Mouse (Mus musculus) midbrain, embryonic 12.5 days (tissue): ENCODE data around the gene Gsk3a. TPM values are rescaled to one million over a fixed set of nuclear protein-coding genes. Genes with fewer than 3 reads are reported as not detected.
A peak's percentile ranks its signal among the peaks of the same experiment; 100 is the strongest.

Experiments used
- ATAC-seq: fragments of 200-750 bp; cut with Nextera tagmentation; 2 replicates; pipeline ENCODE4 v1.8.0; 2017; ENCODE audit warnings: low read depth, moderate TSS enrichment, moderate library complexity; ENCODE audit not compliant: low FRiP score
- H3K27ac ChIP-seq: fragments of 300-500 bp; sonication (generic); replicated peaks from 2 replicates; pipeline ENCODE4 v1.5.1; 2016; ENCODE audit warnings: mild to moderate bottlenecking
- H3K27me3 ChIP-seq: fragments of 300-500 bp; sonication (generic); 2 replicates; pipeline ENCODE4 v1.6.1; 2016; ENCODE audit warnings: mild to moderate bottlenecking
- H3K36me3 ChIP-seq: fragments of 300-500 bp; sonication (generic); 2 replicates; pipeline ENCODE4 v1.6.1; 2016
- H3K4me1 ChIP-seq: fragments of 300-500 bp; sonication (generic); 2 replicates; pipeline ENCODE4 v1.6.1; 2016
- H3K4me2 ChIP-seq: fragments of 300-500 bp; sonication (generic); replicated peaks from 2 replicates; pipeline ENCODE4 v1.6.1; 2016; ENCODE audit warnings: mild to moderate bottlenecking, moderate library complexity
- H3K4me3 ChIP-seq: fragments of 300-500 bp; sonication (generic); 2 replicates; pipeline ENCODE4 v1.5.1; 2016; ENCODE audit warnings: mild to moderate bottlenecking
- H3K9ac ChIP-seq: fragments of 300-500 bp; sonication (generic); replicated peaks from 2 replicates; pipeline ENCODE4 v1.6.1; 2016; ENCODE audit warnings: mild to moderate bottlenecking, moderate library complexity
- H3K9me3 ChIP-seq: fragments of 300-500 bp; sonication (generic); 2 replicates; pipeline ENCODE4 v1.6.1; 2016; ENCODE audit warnings: mild to moderate bottlenecking
- WGBS: fragments of 180-500 bp; shearing (Covaris S2); methylation state at CpG from one replicate; pipeline ENCODE4 v1.1.7; 2016; 5-methylcytosine and 5-hydroxymethylcytosine counted together
- polyA plus RNA-seq: library from polyadenylated mRNA; unstranded; fragments of >200 nt; fragmentation: Nextera tagmentation; extraction: Ambion mirVana; gene quantifications from 2 replicates; pipeline ENCODE4 v1.2.1, GENCODE M21; 2016

Gene Gsk3a
- polyA plus RNA-seq, 1 experiment from 2014 or later: 17.9 TPM

- no peaks in the 10 kb centered on the region for H3K9me3 ChIP-seq
- 91% methylated on average over 4 of the region's 4 CpGs for WGBS
- no peak overlapping the region for H3K4me2 ChIP-seq
- no peaks in the 10 kb centered on the region for H3K27me3 ChIP-seq
- H3K4me1 ChIP-seq: peaks cover 45% of the 10 kb centered on the region
- 0 out of 2 replicates have a peak overlapping the region, but pooled peaks have one; percentile 7 for H3K9ac ChIP-seq
- peaks cover 26% of the 10 kb centered on the region for H3K36me3 ChIP-seq
- H3K4me3 ChIP-seq: no peak overlapping the region
- H3K27ac ChIP-seq: no peak overlapping the region
- no peak for ATAC-seq
Observed at GRCm38 (mm10) chr7:25243361-25243760, 5.7 kb upstream of the Gsk3a start.

- Histone ChIP-seq H3K27me3 (no peaks in the 10 kb centered on the region), H3K4me2 (no peak overlapping the region), H3K36me3 (peaks cover 26% of the 10 kb centered on the region), H3K4me1 (peaks cover 31% of the 10 kb centered on the region), H3K27ac (0 out of 2 replicates have a peak overlapping the region, but pooled peaks have one; percentile 10), H3K9me3 (no peaks in the 10 kb centered on the region), H3K4me3 (no peak overlapping the region), H3K9ac (no peak overlapping the region)
- no peak for ATAC-seq
- WGBS: 32% methylated on average over 2 of the region's 2 CpGs
Observed at GRCm38 (mm10) chr7:25241062-25241461, 3.4 kb upstream of the Gsk3a start.

GRCm38 (mm10) chr7:25240631-25241030 lies 3.0 kb upstream of the Gsk3a start:
- Histone ChIP-seq H3K4me2 (no peak overlapping the region), H3K27me3 (no peaks in the 10 kb centered on the region), H3K27ac (no peak overlapping the region), H3K4me3 (no peak overlapping the region), H3K9me3 (no peaks in the 10 kb centered on the region), H3K4me1 (peaks cover 31% of the 10 kb centered on the region), H3K9ac (0 out of 2 replicates have a peak overlapping the region, but pooled peaks have one; percentile 6), H3K36me3 (peaks cover 22% of the 10 kb centered on the region)
- ATAC-seq: no peak
- WGBS: 57% methylated on average over 7 of the region's 7 CpGs

- peaks cover 22% of the 10 kb centered on the region for H3K36me3 ChIP-seq
- peaks cover 42% of the 10 kb centered on the region for H3K4me1 ChIP-seq
- H3K27me3 ChIP-seq: no peaks in the 10 kb centered on the region
- peak overlapping the region; percentile 41; the same call in 1 of the 2 replicates for H3K9ac ChIP-seq
- H3K27ac ChIP-seq: peak overlapping the region; percentile 79
- peak; percentile 35 for ATAC-seq
- peak overlapping the region; percentile 74 for H3K4me2 ChIP-seq
- WGBS: 4% methylated on average over 30 of the region's 30 CpGs
- H3K4me3 ChIP-seq: peak overlapping the region; percentile 96
- H3K9me3 ChIP-seq: no peaks in the 10 kb centered on the region
Observed at GRCm38 (mm10) chr7:25238829-25239623, 1.4 kb upstream of the Gsk3a start.

GRCm38 (mm10) chr7:25238015-25238706 lies 510 bp upstream of the Gsk3a start:
- under 1% methylated on average over 23 of the region's 23 CpGs for WGBS

GRCm38 (mm10) chr7:25235526-25235925 lies 2.1 kb downstream of the Gsk3a start:
- ATAC-seq: no peak
- peaks cover 38% of the 10 kb centered on the region for H3K4me1 ChIP-seq
- H3K4me2 ChIP-seq: 0 out of 2 replicates have a peak overlapping the region, but pooled peaks have one; percentile 74
- WGBS: 88% methylated on average over 5 of the region's 5 CpGs
- no peaks in the 10 kb centered on the region for H3K27me3 ChIP-seq
- H3K27ac ChIP-seq: no peak overlapping the region
- H3K9ac ChIP-seq: peak overlapping the region; percentile 99; the same call in 1 of the 2 replicates
- H3K36me3 ChIP-seq: peaks cover 50% of the 10 kb centered on the region
- H3K4me3 ChIP-seq: no peak overlapping the region
- H3K9me3 ChIP-seq: no peaks in the 10 kb centered on the region

More at GRCm38 (mm10) chr7:25238015-25238706, 510 bp upstream of the Gsk3a start:
- Histone ChIP-seq H3K4me1 (peaks cover 42% of the 10 kb centered on the region), H3K9ac (peak overlapping the region; percentile 99), H3K4me2 (peak overlapping the region; percentile 74), H3K27me3 (no peaks in the 10 kb centered on the region), H3K27ac (peak overlapping the region; percentile 79), H3K4me3 (peak overlapping the region; percentile 96), H3K9me3 (no peaks in the 10 kb centered on the region), H3K36me3 (peaks cover 31% of the 10 kb centered on the region)
- ATAC-seq: peak; percentile 91

GRCm38 (mm10) chr7:25233061-25233460 lies 4.6 kb downstream of the Gsk3a start:
- ATAC-seq: no peak
- Histone ChIP-seq H3K9me3 (no peaks in the 10 kb centered on the region), H3K4me3 (no peak overlapping the region), H3K4me1 (peaks cover 25% of the 10 kb centered on the region), H3K27ac (no peak overlapping the region), H3K36me3 (peaks cover 75% of the 10 kb centered on the region), H3K27me3 (no peaks in the 10 kb centered on the region), H3K9ac (no peak overlapping the region), H3K4me2 (no peak overlapping the region)
- 84% methylated on average over 2 of the region's 2 CpGs for WGBS

- Histone ChIP-seq H3K4me1 (peaks cover 25% of the 10 kb centered on the region), H3K36me3 (peaks cover 84% of the 10 kb centered on the region), H3K4me2 (no peak overlapping the region), H3K9ac (no peak overlapping the region), H3K9me3 (no peaks in the 10 kb centered on the region), H3K27me3 (no peaks in the 10 kb centered on the region), H3K4me3 (no peak overlapping the region), H3K27ac (no peak overlapping the region)
- ATAC-seq: no peak
- 66% methylated on average over 5 of the region's 5 CpGs for WGBS
Observed at GRCm38 (mm10) chr7:25232101-25232648, 5.5 kb downstream of the Gsk3a start.

- Histone ChIP-seq H3K27ac (no peak overlapping the region), H3K4me1 (peaks cover 14% of the 10 kb centered on the region), H3K27me3 (no peaks in the 10 kb centered on the region), H3K36me3 (peaks cover 98% of the 10 kb centered on the region), H3K4me2 (no peak overlapping the region), H3K9me3 (no peaks in the 10 kb centered on the region), H3K9ac (no peak overlapping the region), H3K4me3 (no peak overlapping the region)
- WGBS: 92% methylated on average over 9 of the region's 9 CpGs
- no peak for ATAC-seq
Observed at GRCm38 (mm10) chr7:25230690-25231285, 6.9 kb downstream of the Gsk3a start.

GRCm38 (mm10) chr7:25227523-25228300 lies 9.9 kb downstream of the Gsk3a start:
- ATAC-seq: no peak
- Histone ChIP-seq H3K4me2 (no peak overlapping the region), H3K36me3 (peaks cover 89% of the 10 kb centered on the region), H3K27me3 (no peaks in the 10 kb centered on the region), H3K9ac (no peak overlapping the region), H3K27ac (no peak overlapping the region), H3K4me1 (0 out of 2 replicates have a peak, but pooled peaks cover 2% of the 10 kb centered on the region), H3K9me3 (no peaks in the 10 kb centered on the region), H3K4me3 (no peak overlapping the region)
- 94% methylated on average over 1 of the region's 1 CpGs for WGBS
